Mouse (Mus musculus) cerebellum, adult 9-10 months (tissue): ENCODE measurements around the gene Zfp260.
A peak's percentile ranks its signal among the peaks of the same experiment; 100 is the strongest.
"Not testable (repeated sequence)": the region's sequence is repeated elsewhere in the genome, so short reads cannot be mapped to it uniquely, and the experiment has no call there.

ENCODE experiments used
- DNase-seq: peaks from one replicate; pipeline ENCODE4 v3.0.0; 2022

Gene Zfp260

GRCm38 (mm10) chr7:30094646-30095429 lies at the start of gene Zfp260:
Gene Zfp260, plus strand, starts transcription at chr7:30094777.
- DNase-seq: peak; percentile 94

GRCm38 (mm10) chr7:30048126-30048525 lies 46.5 kb upstream of the Zfp260 start:
- no peak for DNase-seq

- peak; percentile 90 for DNase-seq
Observed at GRCm38 (mm10) chr7:30050882-30051548, 43.6 kb upstream of the Zfp260 start, which contains the start of gene Zfp14. Gene Zfp14, minus strand, starts transcription at chr7:30051380.

- no peak for DNase-seq
Observed at GRCm38 (mm10) chr7:30053591-30053990, 41.0 kb upstream of the Zfp260 start.

- DNase-seq: no peak
Observed at GRCm38 (mm10) chr7:30060341-30060740, 34.2 kb upstream of the Zfp260 start.

GRCm38 (mm10) chr7:30062478-30062877 lies 32.1 kb upstream of the Zfp260 start:
- DNase-seq: no peak

- DNase-seq: no peak
Observed at GRCm38 (mm10) chr7:30064622-30065021, 30.0 kb upstream of the Zfp260 start.

GRCm38 (mm10) chr7:30072146-30073028 lies 22.2 kb upstream of the Zfp260 start, which contains the start of gene Zfp82:
Gene Zfp82, minus strand, starts transcription at chr7:30072900.
- DNase-seq: peak; percentile 88

- DNase-seq: no peak
Observed at GRCm38 (mm10) chr7:30086524-30086923, 8.1 kb upstream of the Zfp260 start.

- DNase-seq: peak; percentile 53
Observed at GRCm38 (mm10) chr7:30089405-30089804, 5.2 kb upstream of the Zfp260 start.

- DNase-seq: peak; percentile 97
Observed at GRCm38 (mm10) chr7:30090092-30090969, 4.2 kb upstream of the Zfp260 start, which contains the start of the genes Gm26920 and Zfp566. Gene Gm26920, minus strand, starts transcription at chr7:30090410. Gene Zfp566, minus strand, starts transcription at chr7:30090527.

- peak; percentile 64 for DNase-seq
Observed at GRCm38 (mm10) chr7:30090970-30091585, 3.5 kb upstream of the Zfp260 start.

- DNase-seq: no peak
Observed at GRCm38 (mm10) chr7:30092666-30093065, 1.9 kb upstream of the Zfp260 start.

GRCm38 (mm10) chr7:30093918-30094415 lies 610 bp upstream of the Zfp260 start:
- DNase-seq: no peak

GRCm38 (mm10) chr7:30095551-30096125 lies 1.1 kb downstream of the Zfp260 start:
- peak; percentile 45 for DNase-seq

- peak; percentile 85 for DNase-seq
Observed at GRCm38 (mm10) chr7:30099297-30099696, 4.7 kb downstream of the Zfp260 start.

- no peak for DNase-seq
Observed at GRCm38 (mm10) chr7:30116076-30116475, 21.5 kb downstream of the Zfp260 start.

- not testable (repeated sequence) for DNase-seq
Observed at GRCm38 (mm10) chr7:30117935-30118334, 23.4 kb downstream of the Zfp260 start.

- DNase-seq: peak; percentile 88
Observed at GRCm38 (mm10) chr7:30121308-30122187, 27.0 kb downstream of the Zfp260 start, which contains the start of gene Zfp382. Gene Zfp382, plus strand, starts transcription at chr7:30121942.

- no peak for DNase-seq
Observed at GRCm38 (mm10) chr7:30122188-30122530, 27.6 kb downstream of the Zfp260 start.
